Mouse (Mus musculus): ENCODE data around the gene Psmd12.

The Psmd12 gene

GRCm38 (mm10) chr11:107510362-107511269, 31.3 kb downstream of the Psmd12 start:
- peak; percentile 55 for DNase-seq (ENCODE audit: low spot score)

- peak; percentile 60 for DNase-seq (ENCODE audit: low spot score)
These were observed 32.7 kb downstream of the Psmd12 start for GRCm38 (mm10) chr11:107511954-107512353.

GRCm38 (mm10) chr11:107513047-107513446, 33.8 kb downstream of the Psmd12 start:
- DNase-seq (ENCODE audit: low spot score) = no peak

- no peak for DNase-seq (ENCODE audit: low spot score)
These were observed 37.1 kb downstream of the Psmd12 start for GRCm38 (mm10) chr11:107516387-107516786.

- DNase-seq (ENCODE audit: low spot score) = no peak
These were observed 39.6 kb downstream of the Psmd12 start for GRCm38 (mm10) chr11:107518645-107519429.

- no peak for DNase-seq (ENCODE audit: low spot score)
These were observed 41.9 kb downstream of the Psmd12 start for GRCm38 (mm10) chr11:107521153-107521552.

- no peak for DNase-seq (ENCODE audit: low spot score)
These were observed 45.7 kb downstream of the Psmd12 start for GRCm38 (mm10) chr11:107524966-107525365.

GRCm38 (mm10) chr11:107527632-107528031, 48.3 kb downstream of the Psmd12 start:
- DNase-seq (ENCODE audit: low spot score) = no peak

- DNase-seq (ENCODE audit: low spot score) = no peak
These were observed 50.0 kb downstream of the Psmd12 start for GRCm38 (mm10) chr11:107529320-107529719.

- DNase-seq (ENCODE audit: low spot score) = no peak
These were observed 52.2 kb downstream of the Psmd12 start for GRCm38 (mm10) chr11:107531445-107531844.

GRCm38 (mm10) chr11:107532271-107532670, 53.0 kb downstream of the Psmd12 start:
- no peak for DNase-seq (ENCODE audit: low spot score)

- no peak for DNase-seq (ENCODE audit: low spot score)
These were observed 59.7 kb downstream of the Psmd12 start for GRCm38 (mm10) chr11:107538994-107539393.

GRCm38 (mm10) chr11:107540339-107540738, 61.1 kb downstream of the Psmd12 start:
- DNase-seq (ENCODE audit: low spot score) = no peak

GRCm38 (mm10) chr11:107545747-107546476, 66.6 kb downstream of the Psmd12 start:
- peak; percentile 10 for DNase-seq (ENCODE audit: low spot score)

GRCm38 (mm10) chr11:107546667-107547301, 67.5 kb downstream of the Psmd12 start:
- DNase-seq (ENCODE audit: low spot score) = peak; percentile 32

GRCm38 (mm10) chr11:107547351-107548203, 68.3 kb downstream of the Psmd12 start, which contains the start of gene Helz:
Gene Helz, plus strand, starts transcription at chr11:107547930.
- DNase-seq (ENCODE audit: low spot score) = peak; percentile 73

GRCm38 (mm10) chr11:107548204-107548975, 69.1 kb downstream of the Psmd12 start:
- no peak for DNase-seq (ENCODE audit: low spot score)
